Mouse (Mus musculus) adrenal gland, adult 18-20 months (tissue): Measurements from ENCODE around the gene Cdkl2. TPM values are rescaled to one million over a fixed set of nuclear protein-coding genes. Genes with fewer than 3 reads are reported as not detected.

ENCODE experiments used
- DNase-seq, 2 experiments: peaks; one replicate each; pipeline ENCODE4 v3.0.0; 2021 to 2022; ENCODE audit warnings: low spot score in 2 of 2
- long read RNA-seq, 2 experiments: library from polyadenylated mRNA; stranded (forward); transcript quantifications; one replicate each; pipeline ENCODE4 v2.0.0; 2021
- total RNA-seq, 2 experiments: library from RNA; stranded (reverse); gene quantifications; 1 replicate in 1 of 2; 2 replicates in 1 of 2; pipeline ENCODE4 v1.2.3; 2021

Gene Cdkl2
- 1 to 10 TPM; 6.2 to 8.5 TPM for total RNA-seq
- long read RNA-seq, experiment 1, full-length matches to known transcripts: 3 of 6 reads
- long read RNA-seq, experiment 1, partial matches to known transcripts: 2 of 6 reads
- long read RNA-seq, experiment 1, other reads (novel, unspliced or antisense): 1 of 6 reads
- long read RNA-seq, experiment 2, full-length matches to known transcripts: 7 of 13 reads
- long read RNA-seq, experiment 2, partial matches to known transcripts: 4 of 13 reads
- long read RNA-seq, experiment 2, other reads (novel, unspliced or antisense): 2 of 13 reads

- no peak for DNase-seq
Measured at GRCm38 (mm10) chr5:92043783-92044182, at the start of gene Cdkl2. Gene Cdkl2 (minus strand): TSS chr5:92043883.

DNA sequence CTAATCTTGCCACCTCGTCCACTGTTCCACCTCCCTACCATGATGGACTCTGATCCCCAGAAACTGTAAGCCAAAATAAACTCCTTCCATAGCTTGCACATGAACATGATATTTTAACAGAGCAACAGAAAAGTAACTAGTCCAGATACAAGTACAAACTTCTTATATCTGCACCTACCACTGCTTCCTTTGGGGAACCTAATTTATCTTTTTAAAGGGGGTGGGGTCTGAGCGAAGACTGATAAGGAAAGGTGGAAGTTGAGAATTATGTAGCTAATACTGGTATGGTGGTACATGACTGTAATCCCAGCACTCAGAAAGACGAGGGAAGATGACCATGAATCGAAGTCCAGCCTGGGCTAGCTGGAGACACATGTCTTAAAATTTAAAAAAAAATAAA is 43.8 kb upstream of the Cdkl2 start:
- DNase-seq: no peak

DNA sequence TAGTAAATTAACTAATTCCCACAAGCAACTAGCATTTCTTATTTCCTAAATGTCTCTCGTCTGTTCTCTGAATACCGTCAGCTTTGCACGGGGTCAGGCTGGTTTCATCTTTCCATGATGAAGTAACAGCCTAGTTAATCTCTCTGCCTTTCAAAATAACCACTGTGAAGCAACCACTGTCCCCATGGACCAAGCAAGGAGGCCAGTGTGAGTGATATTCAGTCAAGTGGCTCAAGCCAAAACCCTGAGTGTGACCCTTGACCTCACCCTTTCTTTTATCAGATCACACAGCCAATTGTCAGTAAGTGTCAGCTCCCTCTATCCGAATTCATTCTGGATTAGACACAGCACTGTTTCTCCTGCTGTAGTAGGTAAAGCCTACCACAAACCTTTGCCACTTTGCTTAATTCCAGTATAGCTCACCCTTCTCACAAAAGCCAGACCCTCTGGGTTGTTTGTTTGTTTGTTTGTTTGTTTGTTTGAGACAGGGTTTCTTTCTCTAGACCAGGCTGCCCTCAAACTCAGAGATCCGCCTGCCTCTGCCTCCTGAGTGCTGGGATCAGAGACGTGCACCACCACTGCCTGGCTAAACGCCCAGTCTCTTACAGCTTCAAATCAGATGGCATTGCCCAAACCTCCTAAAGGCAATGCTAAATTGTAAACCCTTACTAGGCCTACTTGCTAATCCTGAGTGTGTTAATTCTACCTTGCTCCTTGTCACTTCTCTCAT is 42.3 kb upstream of the Cdkl2 start:
- no peak for DNase-seq

DNA sequence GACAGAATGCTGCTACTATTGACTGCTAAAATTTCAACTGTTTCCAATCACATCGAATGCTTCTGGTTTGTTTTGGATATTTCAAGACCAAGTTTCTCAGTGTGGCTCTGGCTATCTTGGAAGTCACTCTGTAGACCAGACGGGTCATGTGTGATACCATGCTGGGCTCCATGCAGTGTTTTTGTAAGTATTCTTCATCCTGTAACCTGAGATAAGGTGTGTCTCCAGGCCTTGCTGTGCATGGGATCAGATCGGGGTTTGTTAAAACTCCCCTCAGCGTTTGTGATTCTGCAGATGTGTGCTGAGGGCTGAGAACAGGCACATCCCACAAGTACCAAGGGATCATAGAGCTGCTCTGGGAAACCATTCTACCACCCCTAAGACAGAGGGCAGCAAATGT is 41.6 kb upstream of the Cdkl2 start:
- no peak for DNase-seq

- DNase-seq: peak; percentile 95 to 97
Measured at GRCm38 (mm10) chr5:92083417-92084038, 39.8 kb upstream of the Cdkl2 start, which contains the start of gene G3bp2. Gene G3bp2 (minus strand): TSS chr5:92083719.

DNA sequence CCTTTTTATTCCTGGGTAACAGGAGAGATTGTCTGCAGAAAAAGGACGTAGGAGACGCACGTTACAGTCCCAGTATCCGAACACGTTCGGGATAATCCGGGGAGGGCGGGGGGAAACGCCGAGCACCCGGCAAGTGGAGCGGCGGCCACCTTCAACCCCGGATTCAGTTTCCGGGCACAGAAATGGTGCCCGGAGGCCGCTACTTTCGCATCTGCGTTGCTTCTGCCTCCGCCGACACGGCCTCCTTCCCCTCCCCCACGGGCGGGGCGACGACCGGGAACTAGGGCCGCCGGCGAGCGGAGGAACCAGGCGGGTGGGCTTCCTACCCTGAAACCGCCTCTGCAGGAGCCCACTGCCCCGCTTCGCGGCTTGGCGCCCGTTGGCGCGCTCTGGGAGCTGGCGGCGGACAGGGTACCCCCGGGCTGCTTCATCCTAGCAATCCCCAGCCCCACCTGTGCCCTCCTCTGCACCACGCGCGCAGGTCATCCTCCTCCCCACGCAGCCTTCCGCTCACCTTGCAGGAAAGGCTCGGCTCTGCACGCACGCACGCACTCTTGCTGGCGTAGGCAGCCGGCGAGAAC is 39.2 kb upstream of the Cdkl2 start:
- peak; percentile 71 to 73 for DNase-seq

GRCm38 (mm10) chr5:92081326-92081725 is 37.6 kb upstream of the Cdkl2 start:
- no peak for DNase-seq

GRCm38 (mm10) chr5:92080400-92080799 is 36.7 kb upstream of the Cdkl2 start:
- DNase-seq: no peak

- no peak for DNase-seq
Measured at GRCm38 (mm10) chr5:92079304-92079703, 35.6 kb upstream of the Cdkl2 start.

- DNase-seq: no peak
Measured at GRCm38 (mm10) chr5:92078751-92079150, 35.1 kb upstream of the Cdkl2 start.

- DNase-seq: no peak
Measured at GRCm38 (mm10) chr5:92076273-92076672, 32.6 kb upstream of the Cdkl2 start.

DNA sequence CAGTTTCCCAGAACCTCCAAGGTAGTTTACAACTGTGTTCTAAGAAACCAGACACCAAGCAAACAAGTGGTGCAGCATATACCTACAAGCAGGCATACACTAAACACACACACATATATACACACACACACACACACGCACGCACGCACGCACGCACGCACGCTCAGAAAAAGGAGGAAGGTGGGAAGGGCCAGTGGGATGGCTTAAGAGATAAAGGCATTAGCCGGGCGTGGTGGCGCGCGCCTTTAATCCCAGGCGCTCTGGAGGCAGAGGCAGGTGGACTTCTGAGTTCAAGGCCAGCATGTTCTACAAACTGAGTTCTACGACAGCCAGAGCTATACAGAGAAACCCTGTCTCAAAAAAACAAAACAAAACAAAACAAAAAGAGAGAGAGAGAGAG is 30.4 kb upstream of the Cdkl2 start:
- no peak for DNase-seq

GRCm38 (mm10) chr5:92063192-92063591 is 19.5 kb upstream of the Cdkl2 start:
- DNase-seq: no peak

GRCm38 (mm10) chr5:92052866-92053265 is 9.2 kb upstream of the Cdkl2 start:
- DNase-seq: no peak

GRCm38 (mm10) chr5:92050419-92050818 is 6.7 kb upstream of the Cdkl2 start:
- no peak for DNase-seq

- DNase-seq: peak; percentile 90 to 94
Measured at GRCm38 (mm10) chr5:92042377-92043348, 1.0 kb downstream of the Cdkl2 start.

DNA sequence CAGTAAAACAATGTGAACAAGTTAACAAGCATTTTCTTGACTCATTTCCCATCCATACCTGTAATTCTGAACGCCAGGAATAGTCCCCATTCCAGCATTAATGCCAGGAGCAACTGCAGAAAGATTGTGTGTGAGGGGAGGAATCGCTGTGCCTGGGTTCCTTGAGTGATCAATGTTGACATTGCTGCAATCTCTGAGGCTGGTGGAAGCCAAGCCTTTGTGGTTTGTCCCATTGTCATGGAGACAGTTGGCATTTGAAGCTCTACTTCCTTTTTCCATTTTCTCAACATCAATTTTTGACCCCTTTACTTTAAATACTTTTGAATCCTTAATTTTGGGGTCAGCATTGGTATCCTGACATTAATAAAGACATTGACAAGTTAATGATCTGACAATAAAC is 23.7 kb downstream of the Cdkl2 start:
- no peak for DNase-seq

DNA sequence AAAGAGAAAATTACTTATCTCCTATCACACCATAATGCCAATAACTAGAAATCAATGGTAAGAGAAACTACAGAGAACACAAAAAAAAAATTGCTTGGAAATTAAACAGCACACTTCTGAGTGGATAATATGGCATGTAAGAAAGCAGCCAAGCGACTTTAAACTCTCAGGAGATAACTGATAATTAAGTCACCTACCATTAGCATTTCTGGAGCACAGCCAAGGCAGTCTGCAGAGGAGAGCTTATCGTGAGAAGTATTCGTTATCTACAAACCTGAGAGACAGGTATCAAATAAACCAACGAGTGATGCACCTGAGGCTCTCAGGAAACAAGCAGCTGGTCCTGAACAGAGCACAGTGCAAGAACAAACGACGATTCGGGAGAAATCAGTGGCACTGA is 31.9 kb downstream of the Cdkl2 start:
- no peak for DNase-seq

- DNase-seq: no peak
Measured at GRCm38 (mm10) chr5:92009827-92010226, 33.9 kb downstream of the Cdkl2 start.

DNA sequence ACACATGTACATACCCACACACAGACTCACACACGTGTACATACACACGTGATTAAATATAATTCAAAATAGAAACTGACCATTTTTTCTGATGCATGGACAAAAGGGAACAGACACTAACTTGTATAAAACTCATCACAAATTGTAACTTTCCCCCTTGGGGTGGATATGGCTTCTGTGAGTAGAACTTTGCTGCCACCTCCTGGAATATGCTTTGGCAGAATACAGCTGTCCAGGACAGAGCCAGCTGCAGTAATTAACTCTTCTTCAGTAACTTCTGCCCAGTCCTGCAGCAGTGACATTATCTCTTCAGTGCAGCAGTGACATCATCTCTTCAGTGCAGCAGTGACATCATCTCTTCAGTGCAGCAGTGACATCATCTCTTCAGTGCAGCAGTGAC is 40.7 kb downstream of the Cdkl2 start:
- DNase-seq: no peak

GRCm38 (mm10) chr5:92000770-92001169 is 42.9 kb downstream of the Cdkl2 start:
- DNase-seq: no peak
